Mouse (Mus musculus) C2C12 (cell line): ENCODE data around the gene Tsc2. TPM values are rescaled to one million over a fixed set of nuclear protein-coding genes. Genes with fewer than 3 reads are reported as not detected.

Experiments used
- H3K27me3 ChIP-seq: one replicate; pipeline ENCODE4 v1.6.1; 2011; ENCODE audit not compliant: control insufficient read depth, insufficient read depth, insufficient read length
- H3K36me3 ChIP-seq: one replicate; pipeline ENCODE4 v1.6.1; 2011; ENCODE audit not compliant: control insufficient read depth, insufficient read depth
- H3K4me3 ChIP-seq: one replicate; pipeline ENCODE4 v1.5.1; 2011; ENCODE audit warnings: mild to moderate bottlenecking, control low read depth; ENCODE audit not compliant: poor library complexity, insufficient read depth, severe bottlenecking
- H3K79me2 ChIP-seq: one replicate; pipeline ENCODE4 v1.6.1; 2011; ENCODE audit not compliant: control insufficient read depth, insufficient read depth
- H3K79me3 ChIP-seq: one replicate; pipeline ENCODE4 v1.6.1; 2011; ENCODE audit warnings: low read depth, control low read depth
- H3ac ChIP-seq: one replicate; pipeline ENCODE3; 2011; ENCODE audit warnings: low read depth; ENCODE audit not compliant: control insufficient read depth, insufficient read length
- CEBPB ChIP-seq: IDR thresholded peaks from one replicate; pipeline ENCODE4 v1.6.1; 2011; ENCODE audit warnings: low read depth, mild to moderate bottlenecking, control low read depth, moderate library complexity
- CTCF ChIP-seq: IDR thresholded peaks from one replicate; pipeline ENCODE4 v1.5.1; 2011; ENCODE audit not compliant: control insufficient read depth, insufficient read depth, insufficient read length
- FOSL1 ChIP-seq: IDR thresholded peaks from one replicate; pipeline ENCODE4 v1.8.0; 2011; ENCODE audit warnings: mild to moderate bottlenecking, low read length; ENCODE audit not compliant: poor library complexity, insufficient read depth, severe bottlenecking
- MAX ChIP-seq: IDR thresholded peaks from one replicate; pipeline ENCODE4 v1.6.1; 2011; ENCODE audit warnings: mild to moderate bottlenecking, control low read depth
- MYOD1 ChIP-seq: IDR thresholded peaks from one replicate; pipeline ENCODE4 v1.6.1; 2011; ENCODE audit warnings: low read depth; ENCODE audit not compliant: control insufficient read depth, insufficient read length
- MYOG ChIP-seq: IDR thresholded peaks from one replicate; pipeline ENCODE4 v1.6.1; 2011; ENCODE audit not compliant: control insufficient read depth, insufficient read length; ENCODE audit errors: extremely low read depth
- USF1 ChIP-seq: IDR thresholded peaks from one replicate; pipeline ENCODE4 v1.6.1; 2011; ENCODE audit warnings: low read depth, mild to moderate bottlenecking, control low read depth, moderate library complexity
- polyA plus RNA-seq: library from polyadenylated mRNA; unstranded; fragments of >200 nt; fragmentation: generic; extraction: Trizol; gene quantifications from one replicate; pipeline ENCODE4 v1.2.1, GENCODE M21; 2012; ENCODE audit warnings: missing spikeins

Tsc2 gene
- polyA plus RNA-seq, 1 experiment, result 33.3 TPM

DNA sequence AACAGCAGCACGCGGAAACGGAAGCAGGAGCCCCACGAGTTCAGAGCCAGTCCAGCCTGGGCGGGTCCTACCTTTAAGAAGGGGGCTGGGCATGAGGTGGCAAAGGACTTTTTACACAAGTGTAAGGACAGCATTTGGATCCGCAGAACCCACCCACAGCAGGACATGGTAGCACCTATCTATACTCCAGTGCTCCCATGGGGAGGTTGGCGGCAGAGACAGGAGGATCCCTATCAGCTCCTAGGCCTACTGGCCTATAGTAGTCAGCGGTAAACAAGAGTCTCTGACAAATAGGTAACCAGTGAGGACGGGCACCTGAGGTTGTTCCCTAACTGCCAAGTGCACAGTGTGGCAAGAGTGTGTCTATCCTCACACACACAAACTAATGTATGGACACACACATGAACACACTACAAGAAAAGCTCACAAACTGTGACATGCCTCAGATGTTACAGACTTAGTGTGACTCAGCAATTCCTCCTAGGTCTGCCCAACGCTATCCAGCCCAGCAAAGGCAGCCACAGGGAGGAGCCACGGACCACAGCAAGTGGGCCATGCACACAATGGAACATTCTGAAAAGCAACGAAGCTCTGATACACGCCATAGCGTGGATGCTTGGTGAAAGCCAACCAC lies 14.8 kb downstream of the Tsc2 start:
- Histone ChIP-seq H3K4me3 (no peak overlapping the region), H3K27me3 (no peaks in the 10 kb centered on the region), H3ac (no peak overlapping the region), H3K79me2 (no peaks in the 10 kb centered on the region), H3K79me3 (no peaks in the 10 kb centered on the region), H3K36me3 (peaks cover 16% of the 10 kb centered on the region)
- TF ChIP-seq CTCF (no peak), FOSL1 (no peak), MYOG (no peak), USF1 (no peak), CEBPB (no peak), MAX (no peak), MYOD1 (no peak)

DNA sequence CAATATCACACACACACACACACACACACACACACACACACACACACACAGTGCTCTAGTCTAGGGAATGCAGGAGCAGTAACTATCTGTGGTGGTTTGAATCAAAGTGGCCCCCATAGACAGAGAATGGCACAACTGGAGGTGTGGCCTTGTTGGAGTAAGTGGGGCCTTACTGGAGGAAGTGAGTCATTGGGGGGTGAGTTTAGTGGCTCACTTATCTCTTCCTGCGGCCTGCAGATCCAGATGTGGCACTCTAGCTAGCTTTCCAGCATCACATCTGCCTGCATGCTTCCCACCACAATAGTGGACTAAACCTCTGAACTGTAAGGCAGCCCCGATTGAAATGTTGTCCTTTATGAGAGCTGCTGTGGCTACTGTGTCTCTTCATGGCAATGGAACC lies 21.7 kb downstream of the Tsc2 start:
- H3K4me3 ChIP-seq, result no peak overlapping the region
- peaks cover 12% of the 10 kb centered on the region for H3K36me3 ChIP-seq
- no peaks in the 10 kb centered on the region for H3K79me3 ChIP-seq
- no peak overlapping the region for H3ac ChIP-seq
- TF ChIP-seq MAX (no peak), FOSL1 (no peak), USF1 (no peak), CTCF (no peak)
- H3K79me2 ChIP-seq, result no peaks in the 10 kb centered on the region
- no peaks in the 10 kb centered on the region for H3K27me3 ChIP-seq

DNA sequence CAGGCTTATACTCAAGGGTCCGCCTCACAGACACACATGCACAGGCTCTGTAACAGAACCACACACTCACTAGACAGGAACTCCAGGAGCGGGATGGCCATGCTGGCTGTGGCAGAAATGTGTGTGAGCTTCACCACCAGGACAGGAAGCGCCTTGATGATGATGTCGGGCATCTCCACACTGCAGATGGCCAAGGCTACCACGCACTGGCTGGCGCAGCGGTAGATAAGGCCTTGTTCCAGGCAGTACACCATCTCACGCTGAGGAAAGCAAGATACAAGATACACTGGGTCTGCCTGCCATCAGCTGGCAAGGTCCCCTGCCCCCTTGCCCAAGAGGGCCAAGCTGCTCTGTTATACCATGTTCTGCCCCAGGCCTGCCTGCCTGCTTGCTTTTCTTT lies 23.6 kb downstream of the Tsc2 start:
- Histone ChIP-seq H3K79me2 (no peaks in the 10 kb centered on the region), H3K27me3 (no peaks in the 10 kb centered on the region), H3K4me3 (no peak overlapping the region), H3K79me3 (no peaks in the 10 kb centered on the region), H3K36me3 (peaks cover 14% of the 10 kb centered on the region), H3ac (no peak overlapping the region)
- no peak for TF ChIP-seq CEBPB
- no peak for TF ChIP-seq CTCF
- no peak for TF ChIP-seq MYOD1
- no peak for TF ChIP-seq MAX
- TF ChIP-seq FOSL1, result no peak
- no peak for TF ChIP-seq MYOG
- TF ChIP-seq USF1, result no peak

DNA sequence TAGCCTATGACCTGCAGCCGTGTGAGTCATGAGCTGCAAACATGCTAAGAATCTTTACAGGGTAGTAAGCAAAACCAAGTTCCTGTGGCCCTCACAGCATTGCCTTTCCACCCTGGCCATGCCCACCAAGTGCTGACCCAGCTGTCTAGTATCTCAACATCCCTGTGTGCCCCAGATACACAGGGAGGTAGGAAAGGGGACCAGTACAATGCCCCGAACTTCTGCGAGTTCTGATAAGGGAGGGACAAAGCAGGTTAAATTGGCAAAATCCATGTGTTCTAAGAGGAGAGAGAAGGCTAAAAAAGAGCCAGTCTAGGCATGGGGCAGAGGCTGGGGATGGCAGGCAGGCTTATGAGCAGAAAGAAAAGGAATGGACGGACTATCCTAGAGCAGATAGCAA lies 24.1 kb downstream of the Tsc2 start:
- TF ChIP-seq MYOG (no peak), USF1 (no peak), FOSL1 (no peak), CTCF (no peak), MYOD1 (no peak), CEBPB (no peak), MAX (no peak)
- no peaks in the 10 kb centered on the region for H3K79me2 ChIP-seq
- no peaks in the 10 kb centered on the region for H3K79me3 ChIP-seq
- H3K4me3 ChIP-seq, result no peak overlapping the region
- H3K27me3 ChIP-seq, result no peaks in the 10 kb centered on the region
- no peak overlapping the region for H3ac ChIP-seq
- H3K36me3 ChIP-seq, result peaks cover 10% of the 10 kb centered on the region

DNA sequence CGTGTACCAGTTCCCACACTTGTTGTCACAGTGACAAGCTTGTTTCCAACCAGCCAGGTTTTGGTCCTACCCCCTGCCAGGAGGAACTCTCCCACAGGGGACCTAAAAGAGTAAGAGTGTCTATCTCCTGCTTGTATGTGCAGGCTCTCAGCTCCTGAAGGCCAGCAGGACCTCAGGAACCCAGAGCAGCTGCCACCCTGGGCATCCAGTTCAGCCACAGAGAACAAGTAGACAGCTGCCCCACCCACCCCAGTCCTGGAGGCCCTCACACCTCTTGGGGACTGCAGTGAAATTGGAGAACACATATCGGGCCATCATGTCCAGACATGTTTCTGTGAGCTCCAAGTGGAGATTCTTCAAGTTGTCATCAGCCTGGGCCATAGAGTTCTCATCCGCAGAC lies 27.9 kb downstream of the Tsc2 start:
- Histone ChIP-seq H3K27me3 (no peaks in the 10 kb centered on the region), H3K4me3 (no peak overlapping the region), H3K36me3 (peaks cover 24% of the 10 kb centered on the region), H3K79me3 (no peaks in the 10 kb centered on the region), H3K79me2 (no peaks in the 10 kb centered on the region), H3ac (no peak overlapping the region)
- no peak for TF ChIP-seq FOSL1
- TF ChIP-seq MYOG, result no peak
- TF ChIP-seq CTCF, result no peak
- no peak for TF ChIP-seq USF1
- TF ChIP-seq CEBPB, result no peak
- TF ChIP-seq MAX, result no peak
- TF ChIP-seq MYOD1, result no peak

DNA sequence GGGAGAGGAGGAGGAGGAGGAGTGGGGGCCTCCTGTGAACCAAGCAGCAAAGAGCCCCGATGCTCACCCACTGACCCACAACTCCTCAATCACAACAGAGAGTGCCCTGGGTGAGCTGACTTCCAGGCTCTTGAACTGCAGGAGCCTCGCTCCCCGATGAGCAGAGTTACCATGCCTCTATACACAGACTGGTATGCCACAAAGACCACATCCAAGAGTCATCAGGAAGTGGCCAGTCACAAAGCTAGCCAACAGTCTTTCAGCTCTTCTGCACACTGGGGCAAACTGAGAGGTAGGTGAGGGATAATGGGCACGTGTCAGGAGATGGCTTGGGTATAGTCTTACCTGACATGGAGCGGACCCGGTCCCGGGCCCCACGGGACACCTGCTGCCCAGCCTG lies 28.5 kb downstream of the Tsc2 start:
- no peak overlapping the region for H3K4me3 ChIP-seq
- no peaks in the 10 kb centered on the region for H3K79me2 ChIP-seq
- H3K27me3 ChIP-seq, result no peaks in the 10 kb centered on the region
- H3ac ChIP-seq, result no peak overlapping the region
- H3K36me3 ChIP-seq, result peaks cover 26% of the 10 kb centered on the region
- no peaks in the 10 kb centered on the region for H3K79me3 ChIP-seq
- TF ChIP-seq CTCF, result no peak
- no peak for TF ChIP-seq USF1
- TF ChIP-seq MAX, result no peak
- no peak for TF ChIP-seq CEBPB
- no peak for TF ChIP-seq FOSL1
- TF ChIP-seq MYOG, result no peak
- no peak for TF ChIP-seq MYOD1
